Comparison of ENCODE assay signal across 8 mouse cellular contexts in genomic region chr1:176274667-176275610, GRCm38 (mm10). TPM values are rescaled to one million over a fixed set of nuclear protein-coding genes. Genes with fewer than 3 reads are reported as not detected.
DNase-seq lines count a peak whose midpoint lies in the region; ATAC-seq and TF ChIP-seq lines count a peak whose summit lies in the region.

Gene Pld5, minus strand, starts transcription at chr1:176275312.

- peak within 1 kb of the TSS; percentile 32 for H3K4me3 ChIP-seq in lung, postnatal 0 days (ENCODE audit: low read depth, low read length)
- no peak within 1 kb of the TSS for H3K4me3 ChIP-seq in lung, adult 2 months (replicated peaks; ENCODE audit: extremely low read depth, low read depth, low read length)
- peak within 1 kb of the TSS; percentile 57 for H3K4me3 ChIP-seq in intestine, embryonic 16.5 days (ENCODE audit: low read length)
- peak within 1 kb of the TSS; percentile 82 for H3K4me3 ChIP-seq in megakaryocyte, embryonic 14.5 days (replicated peaks)
- H3K4me3 ChIP-seq in small intestine, adult 2 months (ENCODE audit: low read depth, low read length) = peak within 1 kb of the TSS; percentile 38

- no peak for TF ChIP-seq POLR2A in lung, adult 2 months (IDR thresholded peaks at IDR 0.05; ENCODE audit: borderline replicate concordance, extremely low read depth, low read depth, low read length)
- TF ChIP-seq POLR2A in small intestine, adult 2 months (IDR thresholded peaks at IDR 0.05; ENCODE audit: low read depth, low read length) = no peak

- TF ChIP-seq EP300 in lung, postnatal 0 days (IDR thresholded peaks at IDR 0.05) = no peak

- TF ChIP-seq CTCF in lung, postnatal 0 days (IDR thresholded peaks at IDR 0.05) = no peak
- TF ChIP-seq CTCF in lung, adult 2 months (IDR thresholded peaks at IDR 0.05; ENCODE audit: insufficient read depth, low read length) = no peak
- no peak for TF ChIP-seq CTCF in small intestine, adult 2 months (IDR thresholded peaks at IDR 0.05; ENCODE audit: extremely low read depth, insufficient read length, insufficient replicate concordance, low read depth, low read length)

- DNase-seq in lung, postnatal 0 days (ENCODE audit: low spot score) = peak; percentile 13
- no peak for DNase-seq in lung, adult 2 months
- peak; percentile 70 for DNase-seq in cerebellum, adult 9-10 months
- peak; percentile 34 for DNase-seq in forelimb bud, embryonic 11.5 days (ENCODE audit: low read depth, low spot score)

- no peaks in the 10 kb centered on the region for H3K36me3 ChIP-seq in lung, postnatal 0 days (ENCODE audit: insufficient read depth, low read length)
- no peaks in the 10 kb centered on the region for H3K36me3 ChIP-seq in intestine, embryonic 16.5 days (ENCODE audit: control insufficient read depth, insufficient read depth, low read length)
- H3K36me3 ChIP-seq in megakaryocyte, embryonic 14.5 days (replicated peaks; ENCODE audit: low read length) = no peaks in the 10 kb centered on the region
- no peaks in the 10 kb centered on the region for H3K36me3 ChIP-seq in small intestine, adult 2 months (ENCODE audit: control insufficient read depth, insufficient read depth, low read length)

- under 1% methylated on average over 62 of the region's 86 CpGs for WGBS in lung, postnatal 0 days
- WGBS in lung, adult 2 months = 2% methylated on average over 75 of the region's 86 CpGs
- WGBS in intestine, embryonic 16.5 days = under 1% methylated on average over 69 of the region's 86 CpGs
- 2% methylated on average over 79 of the region's 86 CpGs for WGBS in small intestine, adult 2 months

- H3K9me3 ChIP-seq in lung, postnatal 0 days (ENCODE audit: low read length) = no peaks in the 10 kb centered on the region
- no peaks in the 10 kb centered on the region for H3K9me3 ChIP-seq in intestine, embryonic 16.5 days (ENCODE audit: control insufficient read depth, low read length)
- H3K9me3 ChIP-seq in megakaryocyte, embryonic 14.5 days = peaks cover 15% of the 10 kb centered on the region

- H3K9ac ChIP-seq in lung, postnatal 0 days (replicated peaks; ENCODE audit: low read depth) = no peak within 1 kb of the TSS
- H3K9ac ChIP-seq in intestine, embryonic 16.5 days (ENCODE audit: low read depth, low read length) = peak within 1 kb of the TSS; percentile 54

- no peak within 1 kb of the TSS for H3K27ac ChIP-seq in lung, postnatal 0 days (ENCODE audit: low read length)
- no peak within 1 kb of the TSS for H3K27ac ChIP-seq in intestine, embryonic 16.5 days (ENCODE audit: low read length)
- no peak within 1 kb of the TSS for H3K27ac ChIP-seq in small intestine, adult 2 months (ENCODE audit: insufficient read depth, low read depth, low read length)

- peak within 1 kb of the TSS; percentile 78 for H3K4me2 ChIP-seq in lung, postnatal 0 days (replicated peaks; ENCODE audit: low read depth, low read length)
- H3K4me2 ChIP-seq in intestine, embryonic 16.5 days (ENCODE audit: low read depth, low read length) = peak within 1 kb of the TSS; percentile 97

- ATAC-seq in lung, postnatal 0 days = peak; percentile 58
- ATAC-seq in intestine, embryonic 16.5 days = peak; percentile 99
- ATAC-seq in activated CD4-positive, CD25-positive, alpha-beta regulatory T cell, adult 4 months = no peak

- H3K27me3 ChIP-seq in lung, postnatal 0 days (replicated peaks; ENCODE audit: insufficient read depth, low read length) = peaks cover 22% of the 10 kb centered on the region; the same call in 1 of the 2 replicates
- H3K27me3 ChIP-seq in intestine, embryonic 16.5 days (replicated peaks; ENCODE audit: control insufficient read depth, insufficient read depth, low read length) = peaks cover 16% of the 10 kb centered on the region
- peaks cover 28% of the 10 kb centered on the region for H3K27me3 ChIP-seq in megakaryocyte, embryonic 14.5 days (replicated peaks)
- H3K27me3 ChIP-seq in small intestine, adult 2 months (ENCODE audit: control insufficient read depth, insufficient read depth, low read length) = peaks cover 15% of the 10 kb centered on the region; the same call in 1 of the 2 replicates

- H3K4me1 ChIP-seq in lung, postnatal 0 days (ENCODE audit: insufficient read depth, low read depth, low read length) = no peaks in the 10 kb centered on the region
- no peaks in the 10 kb centered on the region for H3K4me1 ChIP-seq in lung, adult 2 months (ENCODE audit: control insufficient read depth, insufficient read depth, low read length)
- peaks cover 8% of the 10 kb centered on the region; the same call in 1 of the 2 replicates for H3K4me1 ChIP-seq in intestine, embryonic 16.5 days (ENCODE audit: control insufficient read depth, insufficient read depth, low read length)
- H3K4me1 ChIP-seq in megakaryocyte, embryonic 14.5 days = peaks cover 12% of the 10 kb centered on the region
- peaks cover 7% of the 10 kb centered on the region for H3K4me1 ChIP-seq in small intestine, adult 2 months (ENCODE audit: control insufficient read depth, insufficient read depth, insufficient read length, low read length)

RNA-seq across cellular contexts. Expression of gene Pld5, which starts in this region (rescaled TPM):
- 0.25 and 0.26 TPM in 2 replicates for polyA plus RNA-seq in lung, postnatal 0 days (2015; fragmentation: Nextera tagmentation; extraction: Ambion mirVana)
- polyA plus RNA-seq in lung, adult 2 months (2012; rRNA removed) = 0.08 TPM in 1 of 2 replicates, not detected in the other
- 0.38 and 0.60 TPM in 2 replicates for polyA plus RNA-seq in intestine, embryonic 16.5 days (2015; fragmentation: Nextera tagmentation; extraction: Ambion mirVana)
- polyA plus RNA-seq in megakaryocyte, embryonic 14.5 days (2012; ENCODE audit: insufficient read depth, low replicate concordance) = not detected in 2 replicates
- 0.04 and 0.11 TPM in 2 replicates for polyA plus RNA-seq in small intestine, adult 2 months (2012; rRNA removed)
- not detected for polyA plus RNA-seq in activated CD4-positive, CD25-positive, alpha-beta regulatory T cell, adult 4 months (2017; shearing (Covaris generic))

Comparison
In these comparisons a context has a peak if more than half of its experiments do, and no peak if none do; other contexts are left out.
1. Peak in DNase-seq, ATAC-seq, H3K4me3 ChIP-seq and H3K4me2 ChIP-seq in lung, postnatal 0 days; RNA of the gene not detected or under 1 TPM.
2. Peak in ATAC-seq, H3K4me3 ChIP-seq, H3K9ac ChIP-seq and H3K4me2 ChIP-seq in intestine, embryonic 16.5 days; RNA of the gene not detected or under 1 TPM.